Mouse (Mus musculus) R1 (cell line): ENCODE measurements around the gene Jph4.

ENCODE experiments used
- DNase-seq: peaks from one replicate; pipeline ENCODE4 v3.0.0-alpha.2; 2018; ENCODE audit warnings: low read depth, low spot score

Jph4 gene

GRCm38 (mm10) chr14:55064481-55065370, 52.0 kb downstream of the Jph4 start:
- DNase-seq, result peak; percentile 27

GRCm38 (mm10) chr14:55063581-55064381, 53.0 kb downstream of the Jph4 start:
- DNase-seq, result peak; percentile 16

GRCm38 (mm10) chr14:55063117-55063516, 53.6 kb downstream of the Jph4 start:
- no peak for DNase-seq

GRCm38 (mm10) chr14:55062626-55063025, 54.1 kb downstream of the Jph4 start:
- peak; percentile 77 for DNase-seq

GRCm38 (mm10) chr14:55061845-55062244, 54.9 kb downstream of the Jph4 start:
- DNase-seq, result no peak

- no peak for DNase-seq
These were observed 56.8 kb downstream of the Jph4 start for GRCm38 (mm10) chr14:55059931-55060330.

- no peak for DNase-seq
These were observed 57.7 kb downstream of the Jph4 start for GRCm38 (mm10) chr14:55059009-55059408.
